Mouse (Mus musculus) spleen, adult 2 months (tissue): ENCODE data around the gene Arpp21.

Experiments
- CTCF ChIP-seq: fragments of 200-500 bp; IDR thresholded peaks from 2 replicates; pipeline ENCODE4 v1.5.1; 2011; ENCODE audit warnings: mild to moderate bottlenecking, inconsistent platforms; ENCODE audit not compliant: insufficient read depth, insufficient read length, insufficient replicate concordance; ENCODE audit errors: extremely low read depth
- POLR2A ChIP-seq: fragments of 200-500 bp; IDR thresholded peaks from 2 replicates; pipeline ENCODE4 v1.6.1; 2011; ENCODE audit warnings: low read depth, low read length, inconsistent platforms

DNA sequence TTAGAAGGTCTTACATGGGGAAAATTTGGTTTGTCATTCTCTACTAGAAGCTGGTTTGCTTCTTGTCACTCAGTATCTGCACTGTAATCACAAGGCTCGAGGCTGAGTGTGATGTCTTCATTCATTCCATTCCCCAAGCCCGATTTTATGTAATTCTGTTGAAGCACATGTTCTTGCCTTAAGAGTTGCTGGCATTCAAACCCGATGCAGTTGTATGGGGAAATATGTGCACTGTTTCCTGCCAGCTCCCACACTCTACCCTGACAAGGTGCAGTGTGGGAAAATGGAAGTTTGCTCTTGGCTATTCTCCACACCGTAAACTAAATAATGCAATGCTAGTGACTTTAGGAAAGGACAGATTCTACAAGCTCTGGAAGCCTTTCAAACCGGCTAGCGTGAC, 37.4 kb downstream of the Arpp21 start:
- TF ChIP-seq CTCF (no peak), POLR2A (no peak)
